Mouse (Mus musculus): ENCODE measurements around the gene Zfp428.
"Not testable (repeated sequence)": the region's sequence is repeated elsewhere in the genome, so short reads cannot be mapped to it uniquely, and the experiment has no call there.

The Zfp428 gene

DNA sequence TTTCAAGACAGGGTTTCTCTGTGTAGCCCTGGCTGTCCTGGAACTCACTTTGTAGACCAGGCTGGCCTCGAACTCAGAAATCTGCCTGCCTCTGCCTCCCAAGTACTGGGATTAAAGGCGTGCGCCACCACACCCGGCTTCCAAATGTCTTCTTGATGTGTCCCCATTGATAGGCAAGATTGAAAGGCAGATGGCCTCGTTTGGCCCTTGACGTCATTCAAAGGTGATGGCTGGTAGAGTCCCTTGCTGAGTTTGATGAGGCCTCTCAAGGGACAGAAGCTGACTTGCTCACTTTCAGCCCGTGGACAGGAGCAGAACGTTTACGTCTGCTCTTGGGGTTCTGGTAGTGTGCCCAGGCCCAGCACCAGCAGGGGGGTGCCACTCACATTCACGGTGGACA, 13.2 kb downstream of the Zfp428 start:
- DNase-seq (ENCODE audit: low spot score) = not testable (repeated sequence)

DNA sequence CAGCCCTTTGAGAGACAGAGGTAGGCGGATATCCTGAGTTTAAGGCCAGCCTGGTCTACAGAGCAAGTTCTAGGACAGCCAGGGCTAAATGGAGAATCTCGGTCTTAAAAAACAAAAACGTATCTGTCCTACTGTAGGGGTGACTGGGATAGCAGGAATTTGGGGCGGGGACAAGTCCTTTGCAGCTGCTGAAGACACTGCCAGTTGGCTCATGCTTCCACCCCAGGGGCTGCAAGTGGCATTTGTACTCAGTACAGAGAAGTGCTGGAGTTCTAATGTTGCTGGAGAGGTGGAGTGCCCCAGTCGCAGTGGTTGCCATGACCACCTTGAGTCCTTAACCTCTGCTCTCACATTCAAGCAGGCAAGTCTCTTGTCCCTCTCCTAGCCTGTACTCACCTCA, 16.0 kb downstream of the Zfp428 start:
- DNase-seq (ENCODE audit: low spot score) = no peak

DNA sequence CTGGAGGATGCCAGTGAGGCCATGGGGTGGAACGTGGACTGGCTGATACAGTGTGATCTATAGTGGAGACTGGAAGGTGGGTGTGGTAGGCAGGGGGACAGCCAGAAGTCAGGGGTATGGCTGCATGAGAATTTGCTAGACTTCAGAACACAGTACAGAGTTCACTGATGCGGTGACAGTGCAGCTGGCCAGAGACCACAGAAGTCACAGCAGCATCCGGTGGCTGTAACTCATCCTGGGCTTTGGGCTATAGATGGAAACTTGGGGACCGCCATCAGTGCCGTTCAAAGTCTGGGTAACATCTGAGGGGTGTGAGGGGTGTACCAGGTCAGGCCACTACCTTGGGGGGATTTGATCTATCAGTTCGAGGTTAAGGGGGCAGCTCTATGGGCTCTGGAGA, 16.9 kb downstream of the Zfp428 start:
- DNase-seq (ENCODE audit: low spot score) = no peak

DNA sequence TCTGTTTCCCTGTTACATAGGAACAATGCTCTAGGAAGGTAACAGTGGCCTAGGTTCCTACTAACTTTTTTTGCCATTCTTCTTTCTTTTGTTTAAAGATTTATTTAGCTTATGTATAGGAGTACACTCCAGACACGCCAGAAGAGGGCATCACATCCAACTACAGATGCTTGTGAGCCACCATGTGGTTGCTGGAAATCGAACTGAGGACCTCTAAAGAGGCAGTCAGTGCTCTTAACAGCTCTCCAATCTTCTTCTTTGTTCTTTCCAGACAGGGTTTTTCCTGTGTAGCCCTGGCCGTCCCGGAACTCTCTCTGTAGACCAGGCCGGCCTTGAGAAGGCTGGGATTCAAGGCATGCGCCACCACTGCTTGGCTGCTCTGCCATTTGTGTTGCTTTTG, 18.2 kb downstream of the Zfp428 start:
- no peak for DNase-seq (ENCODE audit: low spot score)

DNA sequence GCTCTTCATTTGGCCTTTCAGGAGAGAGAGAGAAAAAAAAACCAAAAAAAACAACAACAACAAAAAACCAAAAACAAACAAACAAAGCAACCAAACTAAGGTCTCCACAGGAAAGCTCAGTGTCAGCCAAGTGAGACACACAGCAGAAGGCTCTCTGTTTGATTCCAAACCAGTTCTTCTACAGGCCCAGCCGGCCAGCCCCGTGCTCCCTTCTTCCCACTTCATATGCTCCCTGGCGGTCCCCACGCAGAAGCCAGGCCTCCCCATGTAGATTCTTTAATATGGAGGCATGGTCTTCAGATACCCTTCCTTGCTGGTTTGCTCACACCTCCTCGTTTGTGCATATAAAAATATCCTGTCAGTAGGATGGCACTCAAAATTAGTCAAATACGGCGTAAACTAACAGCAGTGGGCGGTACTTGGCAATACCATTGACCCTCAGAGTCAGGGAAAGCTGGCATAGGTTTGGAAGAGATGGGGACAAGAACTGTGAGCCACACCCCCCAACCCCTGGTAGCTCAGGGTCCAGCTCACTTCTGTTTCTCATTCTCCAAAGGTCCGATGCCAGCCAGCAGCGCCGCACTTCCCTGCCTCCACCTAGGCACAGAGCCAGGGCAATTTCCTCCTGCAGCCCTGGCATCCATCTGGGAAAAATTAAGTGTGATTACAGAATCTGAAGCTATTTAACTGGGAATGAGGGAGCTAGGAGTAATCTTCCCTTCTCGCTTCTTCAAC, 19.0 kb downstream of the Zfp428 start:
- DNase-seq (ENCODE audit: low spot score) = no peak

DNA sequence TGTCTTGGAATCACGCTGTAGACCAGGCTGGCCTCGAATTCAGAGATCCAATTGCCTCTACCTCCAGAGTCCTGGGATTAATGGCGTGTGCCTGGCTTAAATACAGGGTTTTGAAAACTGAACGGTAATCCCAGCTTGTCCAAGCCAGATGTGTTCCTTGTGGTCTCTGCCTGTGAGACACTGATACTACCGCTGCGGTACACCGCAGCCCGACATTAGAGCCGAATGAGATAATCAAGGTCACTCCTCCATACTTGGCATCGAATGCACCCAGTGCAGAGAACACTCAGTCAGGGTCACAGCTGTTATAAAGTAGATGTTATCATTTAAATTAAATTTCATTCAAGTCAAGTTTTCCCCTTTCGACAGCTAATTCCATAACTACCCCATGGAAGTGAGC, 22.1 kb downstream of the Zfp428 start:
- no peak for DNase-seq (ENCODE audit: low spot score)

DNA sequence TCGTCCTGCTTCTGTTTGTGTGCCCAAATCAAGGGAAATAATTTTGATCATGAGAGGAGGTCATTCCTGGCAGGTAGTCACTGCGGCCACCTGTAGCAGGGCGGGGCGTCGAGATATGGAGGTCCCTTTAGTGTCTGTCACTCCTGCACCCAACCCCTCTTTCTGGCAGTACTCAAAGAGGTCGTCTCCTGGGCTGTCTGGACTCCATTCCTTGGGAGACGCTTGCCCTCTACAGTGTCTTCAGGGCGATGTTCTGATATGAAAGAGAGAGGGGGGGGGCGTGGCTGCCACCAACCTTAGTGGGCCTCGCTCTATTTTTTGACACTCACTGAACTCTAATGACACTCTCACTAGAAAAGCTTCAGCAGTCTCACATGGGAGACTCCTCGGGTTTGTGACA, 22.8 kb downstream of the Zfp428 start:
- DNase-seq (ENCODE audit: low spot score) = no peak

DNA sequence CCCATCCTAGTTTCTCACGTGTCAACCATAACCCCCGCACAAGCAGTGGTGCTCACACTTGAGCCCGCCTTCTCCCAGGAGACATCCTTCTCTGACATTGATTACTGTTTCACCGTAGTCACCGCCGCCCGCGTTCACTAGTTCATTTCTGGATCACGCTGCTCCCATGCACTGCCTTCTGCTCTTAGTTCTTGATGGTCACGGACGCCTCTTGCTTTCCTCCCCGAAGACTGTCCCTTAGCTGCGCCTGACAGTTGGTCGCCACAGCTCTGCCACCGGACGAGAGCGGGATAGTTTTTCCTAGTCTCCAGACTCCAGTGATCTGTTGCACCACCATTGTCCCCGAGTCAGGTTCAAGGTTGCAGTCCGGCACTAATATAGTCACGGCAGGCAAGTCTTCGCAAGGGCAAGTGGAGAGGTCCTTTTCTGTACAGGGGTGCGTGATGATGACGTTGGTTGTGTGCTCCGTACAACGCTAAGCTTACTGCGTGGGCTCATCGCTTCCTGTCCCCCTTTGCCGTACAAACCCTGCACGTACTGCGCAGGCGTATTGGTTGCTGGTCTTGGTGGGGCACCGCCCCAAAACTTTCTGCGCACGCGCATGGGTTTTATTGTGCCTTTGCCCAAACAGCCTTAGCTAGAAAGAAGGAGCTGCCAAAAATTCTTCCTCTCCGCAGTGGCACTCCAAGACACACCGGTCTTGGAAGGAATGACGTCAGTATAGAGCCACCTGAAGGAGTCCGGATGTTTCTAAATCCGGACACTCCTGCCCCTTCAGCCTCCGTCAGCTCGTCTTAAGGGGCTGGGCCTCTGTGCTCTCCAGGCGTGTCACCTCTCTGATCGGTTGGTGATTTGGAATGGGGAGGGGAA, 23.5 kb downstream of the Zfp428 start, which contains the start of gene Irgq:
TSS of gene Irgq (plus strand) at position 628 of the 870 bp plus-strand sequence.
- DNase-seq (ENCODE audit: low spot score) = peak; percentile 90

DNA sequence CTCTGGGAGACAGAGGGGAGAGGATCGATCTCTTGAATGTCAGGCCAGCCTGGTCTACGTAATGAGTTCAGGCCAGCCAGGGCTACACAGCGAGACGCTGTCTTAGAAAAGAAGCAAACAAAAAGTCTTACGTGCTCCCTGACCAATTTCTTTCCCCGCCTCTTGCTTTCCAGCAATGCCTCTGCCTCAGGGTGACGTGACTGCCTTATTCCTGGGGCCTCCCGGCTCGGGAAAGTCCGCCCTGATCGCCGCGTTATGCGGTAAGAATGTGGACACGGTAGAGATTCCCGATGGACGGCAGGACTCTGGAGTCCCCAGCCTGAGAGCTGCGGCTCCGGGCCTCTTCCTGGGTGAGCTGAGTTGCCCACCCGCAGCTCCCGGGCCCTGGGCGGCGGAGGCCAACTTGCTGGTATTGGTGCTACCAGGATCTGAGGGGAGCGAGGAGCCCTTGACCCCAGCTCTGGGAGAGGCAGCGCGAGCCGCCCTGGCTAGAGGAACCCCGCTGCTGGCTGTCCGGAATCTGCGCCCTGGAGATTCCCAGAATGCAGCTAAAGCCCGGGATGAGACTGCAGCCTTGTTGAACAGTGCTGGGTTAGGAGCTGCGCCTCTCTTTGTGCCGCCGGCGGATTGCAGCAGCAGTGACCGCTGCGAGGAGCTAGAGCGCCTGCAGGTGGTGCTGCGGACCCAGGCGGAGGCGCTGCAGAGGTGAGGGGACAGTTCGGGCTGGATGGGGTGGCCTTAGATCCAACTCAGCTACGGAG, 24.6 kb downstream of the Zfp428 start:
- DNase-seq (ENCODE audit: low spot score) = peak; percentile 40

DNA sequence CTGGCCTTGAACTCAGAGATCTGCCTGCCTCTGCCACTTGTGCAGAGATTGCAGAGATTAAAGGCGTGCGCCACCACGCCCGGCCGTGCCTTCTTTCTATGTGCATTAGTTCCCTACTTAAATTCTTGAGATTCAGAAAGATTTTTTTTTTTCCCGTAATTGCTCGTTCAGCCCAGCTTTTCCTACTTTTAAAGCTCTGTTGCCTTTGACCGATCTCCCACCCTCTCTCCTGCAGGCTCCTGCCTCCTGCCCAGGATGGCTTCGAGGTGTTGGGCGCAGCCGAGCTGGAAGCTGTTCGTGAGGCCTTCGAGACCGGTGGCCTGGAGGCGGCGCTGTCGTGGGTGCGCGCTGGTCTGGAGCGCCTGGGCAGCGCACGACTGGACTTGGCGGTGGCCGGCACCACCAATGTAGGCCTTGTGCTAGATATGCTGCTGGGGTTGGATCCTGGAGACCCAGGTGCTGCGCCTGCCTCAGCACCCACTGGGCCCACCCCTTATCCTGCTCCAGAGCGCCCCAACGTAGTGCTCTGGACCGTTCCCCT, 26.3 kb downstream of the Zfp428 start:
- DNase-seq (ENCODE audit: low spot score) = no peak

DNA sequence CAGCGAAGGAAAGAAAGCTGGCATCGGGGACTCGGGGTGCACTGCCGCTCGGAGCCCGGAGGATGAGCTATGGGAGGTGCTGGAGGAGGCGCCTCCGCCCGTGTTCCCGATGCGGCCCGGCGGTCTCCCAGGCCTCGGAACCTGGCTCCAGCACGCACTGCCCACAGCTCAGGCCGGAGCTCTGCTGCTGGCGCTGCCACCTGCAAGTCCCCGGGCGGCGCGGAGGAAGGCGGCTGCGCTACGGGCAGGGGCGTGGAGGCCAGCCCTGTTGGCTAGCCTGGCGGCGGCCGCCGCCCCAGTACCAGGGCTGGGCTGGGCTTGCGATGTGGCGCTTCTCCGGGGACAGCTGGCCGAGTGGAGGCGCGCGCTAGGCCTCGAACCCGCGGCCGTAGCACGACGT, 27.0 kb downstream of the Zfp428 start:
- DNase-seq (ENCODE audit: low spot score) = no peak

DNA sequence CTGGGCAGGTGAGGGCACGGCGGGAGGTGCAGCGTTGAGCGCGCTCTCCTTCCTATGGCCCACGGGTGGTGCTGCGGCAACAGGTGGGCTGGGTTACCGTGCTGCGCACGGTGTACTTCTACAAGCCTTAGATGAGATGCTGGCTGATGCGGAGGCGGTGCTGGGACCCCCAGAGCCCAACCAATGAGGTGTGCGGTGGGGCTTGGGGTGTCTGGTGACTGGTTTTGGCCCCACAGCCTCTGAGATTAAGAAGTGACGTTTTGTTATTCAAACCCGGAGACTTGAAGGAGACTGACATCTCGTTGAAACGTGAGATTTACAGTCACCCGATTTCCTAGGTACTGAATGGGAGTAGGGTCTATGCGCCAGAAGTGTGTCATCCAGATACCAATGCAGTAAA, 27.5 kb downstream of the Zfp428 start:
- no peak for DNase-seq (ENCODE audit: low spot score)

DNA sequence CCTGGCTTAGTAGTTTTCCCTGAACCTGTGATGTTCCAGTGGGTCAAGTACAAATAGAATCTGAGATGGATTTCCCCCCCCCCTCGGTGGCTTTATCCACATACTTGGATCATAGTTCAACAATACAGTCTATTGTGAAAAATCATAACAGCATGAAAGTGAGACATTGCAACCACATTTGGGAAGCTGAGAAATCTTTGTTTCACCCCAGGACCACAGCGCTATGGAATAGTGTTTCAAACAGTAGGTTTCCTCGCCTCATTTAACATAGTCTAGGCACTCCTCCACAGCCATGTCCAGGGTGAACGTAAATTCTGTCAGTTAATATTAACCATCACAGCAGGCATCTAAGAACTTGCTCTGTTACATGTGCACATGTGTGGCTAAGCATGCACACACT, 30.3 kb downstream of the Zfp428 start:
- DNase-seq (ENCODE audit: low spot score) = no peak

DNA sequence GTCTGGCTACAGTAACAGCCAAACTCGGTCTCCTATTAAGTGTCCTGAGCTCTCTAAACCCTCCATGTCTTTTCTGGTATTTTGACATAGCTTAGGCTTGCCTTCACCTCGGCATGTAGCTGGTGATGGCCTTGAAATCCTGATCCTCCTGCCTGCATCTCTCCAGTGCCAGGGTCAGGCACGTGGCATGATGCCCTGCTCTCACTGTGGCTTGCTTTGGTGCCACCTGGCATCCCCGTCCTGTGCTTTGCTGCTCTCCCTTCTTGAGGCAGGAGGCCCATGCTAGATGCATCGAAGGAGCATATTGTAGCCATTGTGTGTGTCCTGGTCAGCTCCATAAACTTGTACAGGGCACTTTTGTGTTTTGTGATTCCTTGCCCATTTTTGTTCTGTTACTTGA, 30.8 kb downstream of the Zfp428 start:
- no peak for DNase-seq (ENCODE audit: low spot score)

DNA sequence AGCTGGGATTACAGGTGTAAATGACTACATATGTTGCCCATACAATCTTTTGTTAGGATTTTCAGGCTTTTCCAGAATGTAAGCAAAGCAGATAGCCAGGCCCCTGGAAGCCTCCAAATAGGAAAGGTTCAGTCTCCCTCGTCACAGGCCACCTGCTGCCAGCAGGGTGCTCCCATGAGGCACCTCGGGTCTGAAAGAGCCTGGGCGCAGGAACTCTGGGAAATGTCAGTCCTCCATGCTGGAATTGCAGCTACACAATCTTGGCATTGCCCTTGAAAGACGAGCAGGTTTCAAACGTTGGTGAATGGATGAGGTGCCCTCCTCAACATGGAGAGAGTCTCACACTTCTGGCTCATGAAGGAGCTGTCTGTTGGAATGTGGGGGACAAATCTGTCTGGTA, 31.3 kb downstream of the Zfp428 start:
- DNase-seq (ENCODE audit: low spot score) = no peak

DNA sequence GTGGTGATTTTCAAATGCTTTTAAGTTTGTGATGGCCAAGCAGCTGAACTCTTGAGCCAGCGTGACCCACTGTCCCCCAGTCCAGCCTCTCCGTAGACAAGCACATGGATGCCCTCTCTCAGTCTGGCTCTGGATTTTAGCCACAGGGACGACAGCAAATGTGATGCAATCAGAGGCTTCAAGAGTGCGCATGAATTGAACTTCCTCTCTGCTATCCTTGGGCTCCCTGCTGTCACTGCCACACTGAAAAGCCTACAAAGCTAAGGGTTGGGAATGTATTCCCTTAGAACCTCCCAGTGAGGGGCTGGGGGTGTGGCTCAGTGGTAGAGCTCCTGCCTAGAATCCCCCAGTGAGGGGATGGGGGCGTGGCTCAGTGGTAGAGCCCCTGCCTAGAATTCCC, 31.9 kb downstream of the Zfp428 start:
- no peak for DNase-seq (ENCODE audit: low spot score)

DNA sequence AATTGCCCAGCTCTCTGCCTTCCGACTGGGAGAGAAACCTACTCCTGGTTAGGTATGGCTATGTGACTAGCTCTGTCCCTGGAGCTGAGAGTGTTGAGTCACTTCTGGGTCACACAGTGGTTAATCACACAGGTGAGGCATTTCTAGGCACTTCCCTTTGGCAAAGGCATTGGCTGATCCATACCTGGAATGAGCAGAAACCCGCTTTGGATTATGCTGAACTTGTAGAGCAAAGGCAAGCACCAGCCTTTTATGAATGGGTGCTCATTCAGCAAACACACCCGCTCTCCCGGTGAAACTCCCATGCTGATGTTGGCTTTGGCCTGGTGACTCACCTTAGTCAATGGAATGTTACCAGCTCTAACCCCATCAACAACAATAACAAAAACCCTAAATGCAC, 32.9 kb downstream of the Zfp428 start:
- no peak for DNase-seq (ENCODE audit: low spot score)

DNA sequence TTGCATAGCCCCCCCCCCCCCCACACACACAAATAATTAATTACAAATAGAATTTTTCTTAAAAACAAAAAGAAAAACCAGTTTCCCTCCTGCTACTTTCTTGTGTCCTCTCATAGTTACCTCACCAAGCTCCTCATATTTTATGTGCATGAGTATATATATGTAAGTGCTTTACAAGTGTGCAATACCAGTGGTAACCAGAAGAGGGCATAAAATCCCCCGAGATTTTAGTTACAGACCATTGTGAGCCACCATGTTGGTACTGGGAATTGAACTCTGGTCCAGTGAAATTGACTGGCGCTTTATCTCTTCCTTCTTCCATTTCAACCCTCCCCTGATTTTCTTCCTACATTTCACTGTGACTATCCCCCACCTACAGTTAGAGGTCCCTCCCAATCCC, 37.7 kb downstream of the Zfp428 start:
- no peak for DNase-seq (ENCODE audit: low spot score)

DNA sequence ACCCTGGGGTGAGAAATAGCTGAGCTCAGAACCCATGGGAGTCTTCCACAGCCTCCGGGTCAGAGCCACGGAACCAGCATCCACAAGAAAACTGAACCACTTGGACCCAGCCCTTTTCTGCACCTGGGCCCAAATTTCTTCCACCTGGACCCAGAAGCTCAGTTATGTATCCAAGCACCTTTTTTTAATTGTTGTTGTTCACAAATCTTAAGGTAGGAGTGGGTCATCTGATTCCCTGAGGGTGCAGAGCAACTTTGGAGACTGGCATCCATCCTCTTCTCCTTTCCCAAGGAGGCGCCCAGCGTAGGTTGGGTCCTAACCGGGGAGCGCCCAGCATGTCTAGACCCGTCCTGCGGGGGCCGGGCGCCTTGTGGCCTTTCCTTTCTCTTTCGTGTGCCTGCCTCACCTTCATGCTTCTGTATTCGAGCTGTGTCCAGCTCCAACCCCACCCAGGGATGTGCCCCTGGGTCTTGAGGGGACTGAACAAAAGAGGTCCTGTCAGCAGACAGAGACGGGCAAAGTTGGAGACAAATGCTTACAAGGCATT, 39.3 kb downstream of the Zfp428 start, which contains the start of the genes Pinlyp and Xrcc1:
TSS of gene Pinlyp (minus strand) at position 51 of the 547 bp plus-strand sequence.
TSS of gene Xrcc1 (plus strand) at position 222 of the 547 bp plus-strand sequence.
- DNase-seq (ENCODE audit: low spot score) = no peak

DNA sequence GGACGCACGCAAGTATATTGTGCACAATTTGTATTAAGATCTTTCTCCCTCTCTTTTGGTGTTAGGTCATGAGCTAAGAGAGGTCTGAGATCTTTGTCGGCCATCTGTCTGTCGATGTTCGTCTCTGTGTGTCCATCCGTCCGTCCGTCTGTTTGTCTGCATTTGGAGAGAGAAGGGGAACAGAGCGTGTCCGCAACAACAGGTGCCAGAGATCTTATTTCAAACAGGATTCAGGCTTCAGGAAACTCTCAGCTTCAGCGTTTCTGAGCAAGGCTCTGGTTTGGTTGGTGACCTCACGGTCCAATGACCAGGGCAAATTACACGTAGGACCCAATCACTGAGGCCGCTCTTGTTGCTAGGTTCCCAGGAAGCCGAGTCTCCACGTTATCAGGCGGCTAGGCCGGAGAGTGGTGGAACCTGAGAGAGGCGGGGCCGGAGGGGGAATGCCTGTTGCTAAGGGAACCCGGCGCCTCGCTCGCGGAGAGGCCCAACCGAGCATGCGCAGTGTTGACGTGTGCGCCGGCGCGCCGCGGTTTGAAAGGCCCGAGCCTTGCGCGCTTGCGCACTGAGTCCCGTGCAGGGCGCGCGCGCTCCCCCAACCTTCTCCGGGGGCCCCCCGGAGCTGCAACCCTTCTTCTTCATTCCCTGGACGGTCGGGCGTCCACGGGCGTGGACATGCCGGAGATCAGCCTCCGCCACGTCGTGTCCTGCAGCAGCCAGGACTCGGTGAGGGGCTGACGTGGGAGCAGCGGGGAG, 40.0 kb downstream of the Zfp428 start:
- peak; percentile 97 for DNase-seq (ENCODE audit: low spot score)

DNA sequence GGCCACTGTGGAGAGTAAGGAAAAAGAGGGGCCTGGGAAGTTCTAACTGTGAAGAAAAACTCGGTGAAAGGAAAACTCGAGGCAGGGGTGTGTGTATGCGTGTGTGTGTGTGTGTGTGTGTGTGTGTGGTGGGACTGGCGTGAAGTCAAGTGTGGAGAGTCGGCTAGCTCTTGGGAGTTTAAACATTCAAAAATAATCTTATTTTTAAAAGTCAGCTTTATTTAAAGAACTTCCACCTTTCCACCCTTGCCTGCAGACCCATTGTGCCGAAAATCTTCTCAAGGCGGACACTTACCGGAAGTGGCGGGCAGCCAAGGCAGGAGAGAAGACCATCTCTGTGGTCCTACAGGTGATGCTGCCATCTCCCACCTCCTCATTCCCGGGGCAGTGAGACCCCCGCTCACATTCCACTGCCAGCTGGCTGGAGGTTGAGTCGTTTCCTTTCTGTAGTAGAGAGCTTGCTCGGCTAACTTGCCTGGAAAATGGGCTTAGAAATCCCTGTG, 40.8 kb downstream of the Zfp428 start:
- no peak for DNase-seq (ENCODE audit: low spot score)
